Mouse (Mus musculus): ENCODE measurements around the gene Dpm3. TPM values are rescaled to one million over a fixed set of nuclear protein-coding genes. Genes with fewer than 3 reads are reported as not detected.
A peak's percentile ranks its signal among the peaks of the same experiment; 100 is the strongest.

The Dpm3 gene
- total and polyA plus RNA-seq, 2 experiments from 2014 or later = 97.8 to 347 TPM

- TF ChIP-seq CTCF (IDR thresholded peaks at IDR 0.05; ENCODE audit: low read depth) = peak; percentile 1; the same call in 1 of the 2 replicates
- ATAC-seq (peak; percentile 52), DNase-seq (ENCODE audit: low spot score) (peak; percentile 58)
- Histone ChIP-seq H3K4me2 (ENCODE audit: low read depth, low read length) (peak overlapping the region; percentile 89), H3K4me3 (ENCODE audit: low read length) (peak overlapping the region; percentile 49), H3K9ac (replicated peaks; ENCODE audit: low read length) (peak overlapping the region; percentile 57), H3K36me3 (ENCODE audit: insufficient read depth, low read length) (no peaks in the 10 kb centered on the region), H3K27me3 (ENCODE audit: insufficient read depth, low read length) (no peaks in the 10 kb centered on the region), H3K27ac (peak overlapping the region; percentile 73), H3K9me3 (ENCODE audit: low read length) (no peaks in the 10 kb centered on the region), H3K4me1 (ENCODE audit: insufficient read depth, low read length) (peaks cover 14% of the 10 kb centered on the region; the same call in 1 of the 2 replicates)
- WGBS = under 1% methylated on average over 28 of the region's 29 CpGs
Observed at GRCm38 (mm10) chr3:89280050-89280605, 21.0 kb downstream of the Dpm3 start.

- Histone ChIP-seq H3K9me3 (ENCODE audit: low read length) (no peaks in the 10 kb centered on the region), H3K27ac (peak within 1 kb of the TSS; percentile 58; the same call in 1 of the 2 replicates), H3K27me3 (ENCODE audit: insufficient read depth, low read length) (no peaks in the 10 kb centered on the region), H3K4me1 (ENCODE audit: insufficient read depth, low read length) (peaks cover 14% of the 10 kb centered on the region; the same call in 1 of the 2 replicates), H3K36me3 (ENCODE audit: insufficient read depth, low read length) (no peaks in the 10 kb centered on the region), H3K4me2 (ENCODE audit: low read depth, low read length) (peak within 1 kb of the TSS; percentile 89), H3K9ac (replicated peaks; ENCODE audit: low read length) (peak within 1 kb of the TSS; percentile 57), H3K4me3 (ENCODE audit: low read length) (peak within 1 kb of the TSS; percentile 49)
- DNase-seq (ENCODE audit: low spot score) = peak; percentile 52
- peak; percentile 33 for ATAC-seq
- TF ChIP-seq CTCF (IDR thresholded peaks at IDR 0.05; ENCODE audit: low read depth) = no peak; the same call in none of the 2 replicates
- WGBS = under 1% methylated on average over 52 of the region's 52 CpGs
Observed at GRCm38 (mm10) chr3:89280606-89281511, 21.7 kb downstream of the Dpm3 start, which contains the start of gene Efna1. Gene Efna1, minus strand, starts transcription at chr3:89281142.

DNA sequence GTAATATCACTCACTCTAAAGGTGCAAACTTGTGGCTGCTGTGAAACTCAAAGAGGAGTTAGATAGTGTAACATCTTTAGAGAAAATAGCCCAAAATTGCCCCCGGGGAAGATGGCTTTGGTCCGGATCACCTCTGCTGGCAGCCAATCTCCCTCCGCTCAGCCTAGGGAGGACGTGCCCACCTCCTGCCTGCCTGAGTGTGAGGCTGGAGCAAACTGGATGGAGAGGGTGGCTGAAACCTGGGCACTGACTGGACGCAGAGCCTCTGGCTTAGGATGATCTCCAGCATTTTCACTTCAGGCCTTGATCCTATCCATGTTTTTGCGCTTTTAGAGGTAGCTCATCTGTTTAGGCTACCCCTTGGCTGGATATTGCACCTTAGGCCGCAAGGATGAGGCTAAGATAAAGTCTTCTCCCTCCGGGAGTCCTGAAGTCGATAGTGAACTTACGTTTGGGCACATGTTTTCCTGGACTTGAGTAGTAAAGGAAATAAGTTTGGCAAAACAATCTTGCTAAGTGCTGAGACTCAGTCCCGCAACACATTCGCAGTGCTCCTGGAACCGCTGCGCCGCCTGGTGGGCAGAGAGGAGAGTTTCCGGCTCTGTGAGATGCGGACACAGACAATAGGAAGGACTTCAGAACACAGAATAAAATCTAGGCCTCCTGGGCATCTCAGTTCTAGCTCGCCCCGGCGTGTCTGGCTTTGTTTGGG is 22.6 kb downstream of the Dpm3 start:
- Histone ChIP-seq H3K27ac (no peak overlapping the region), H3K4me2 (ENCODE audit: low read depth, low read length) (peak overlapping the region; percentile 89), H3K36me3 (ENCODE audit: insufficient read depth, low read length) (no peaks in the 10 kb centered on the region), H3K9ac (replicated peaks; ENCODE audit: low read length) (no peak overlapping the region), H3K27me3 (ENCODE audit: insufficient read depth, low read length) (no peaks in the 10 kb centered on the region), H3K4me1 (ENCODE audit: insufficient read depth, low read length) (peaks cover 14% of the 10 kb centered on the region; the same call in 1 of the 2 replicates), H3K9me3 (ENCODE audit: low read length) (no peaks in the 10 kb centered on the region), H3K4me3 (ENCODE audit: low read length) (peak overlapping the region; percentile 49)
- DNase-seq (ENCODE audit: low spot score) (peak; percentile 91), ATAC-seq (no peak)
- 11% methylated on average over 20 of the region's 20 CpGs for WGBS
- peak; percentile 94 for TF ChIP-seq CTCF (IDR thresholded peaks at IDR 0.05; ENCODE audit: low read depth)

DNA sequence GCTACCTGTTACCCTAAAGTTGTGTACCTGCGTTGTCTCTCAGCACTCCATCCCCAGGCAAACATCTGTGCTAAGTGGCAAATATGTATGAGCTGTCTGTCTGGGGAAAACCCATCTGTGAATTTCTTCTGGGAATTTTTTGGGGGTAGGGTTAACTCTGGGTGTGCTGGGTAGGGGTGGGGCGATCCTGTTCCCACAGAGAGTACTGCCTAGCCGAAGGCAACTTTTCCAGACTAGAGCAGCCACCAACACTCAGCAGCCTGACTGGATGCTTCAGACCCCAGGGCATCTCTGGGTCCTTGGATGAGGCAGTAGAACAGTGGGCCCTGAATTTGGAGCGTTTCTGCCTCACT is 23.1 kb downstream of the Dpm3 start:
- H3K4me3 ChIP-seq (ENCODE audit: low read length) = no peak overlapping the region
- no peak overlapping the region for H3K27ac ChIP-seq
- DNase-seq (ENCODE audit: low spot score) (no peak), ATAC-seq (no peak)
- H3K27me3 ChIP-seq (ENCODE audit: insufficient read depth, low read length) = no peaks in the 10 kb centered on the region
- no peak overlapping the region for H3K9ac ChIP-seq (replicated peaks; ENCODE audit: low read length)
- no peaks in the 10 kb centered on the region for H3K36me3 ChIP-seq (ENCODE audit: insufficient read depth, low read length)
- H3K4me2 ChIP-seq (ENCODE audit: low read depth, low read length) = 0 out of 2 replicates have a peak overlapping the region, but pooled peaks have one; percentile 89
- no peaks in the 10 kb centered on the region for H3K9me3 ChIP-seq (ENCODE audit: low read length)
- 23% methylated on average over 4 of the region's 4 CpGs for WGBS
- TF ChIP-seq CTCF (IDR thresholded peaks at IDR 0.05; ENCODE audit: low read depth) = no peak
- peaks cover 14% of the 10 kb centered on the region; the same call in 1 of the 2 replicates for H3K4me1 ChIP-seq (ENCODE audit: insufficient read depth, low read length)

DNA sequence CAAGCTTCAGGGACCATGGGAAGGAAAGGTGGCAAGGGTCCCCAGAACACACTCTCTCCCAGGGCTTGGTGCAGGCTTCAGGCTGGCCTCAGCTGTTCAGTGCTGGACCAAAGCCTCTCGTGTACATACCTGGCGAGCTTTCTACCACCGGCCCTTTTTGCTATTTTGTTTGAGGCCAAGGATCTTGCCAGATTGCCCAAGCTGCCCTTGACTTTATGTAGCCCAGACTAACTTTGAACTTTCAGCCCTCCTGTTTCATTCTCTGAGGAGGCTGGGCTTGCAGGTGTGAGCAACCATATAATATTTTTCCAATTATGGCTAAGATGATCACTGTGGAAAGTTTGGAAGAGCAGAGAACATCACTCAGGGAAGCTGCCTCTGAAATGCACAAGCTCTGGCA is 25.1 kb downstream of the Dpm3 start:
- H3K9ac ChIP-seq (replicated peaks; ENCODE audit: low read length) = no peak overlapping the region
- H3K27ac ChIP-seq = no peak overlapping the region
- no peaks in the 10 kb centered on the region for H3K36me3 ChIP-seq (ENCODE audit: insufficient read depth, low read length)
- no peak overlapping the region for H3K4me3 ChIP-seq (ENCODE audit: low read length)
- H3K9me3 ChIP-seq (ENCODE audit: low read length) = no peaks in the 10 kb centered on the region
- no peaks in the 10 kb centered on the region for H3K27me3 ChIP-seq (ENCODE audit: insufficient read depth, low read length)
- H3K4me1 ChIP-seq (ENCODE audit: insufficient read depth, low read length) = peaks cover 8% of the 10 kb centered on the region; the same call in 1 of the 2 replicates
- H3K4me2 ChIP-seq (ENCODE audit: low read depth, low read length) = no peak overlapping the region
- ATAC-seq (no peak), DNase-seq (ENCODE audit: low spot score) (no peak)
- WGBS = 87% methylated on average over 3 of the region's 3 CpGs
- TF ChIP-seq CTCF (IDR thresholded peaks at IDR 0.05; ENCODE audit: low read depth) = no peak

GRCm38 (mm10) chr3:89285526-89285925 is 26.4 kb downstream of the Dpm3 start:
- no peak for TF ChIP-seq CTCF (IDR thresholded peaks at IDR 0.05; ENCODE audit: low read depth)
- 20% methylated on average over 2 of the region's 2 CpGs for WGBS

More at GRCm38 (mm10) chr3:89285526-89285925, 26.4 kb downstream of the Dpm3 start:
- no peaks in the 10 kb centered on the region for H3K36me3 ChIP-seq (ENCODE audit: insufficient read depth, low read length)
- no peak overlapping the region for H3K4me2 ChIP-seq (ENCODE audit: low read depth, low read length)
- H3K4me1 ChIP-seq (ENCODE audit: insufficient read depth, low read length) = no peaks in the 10 kb centered on the region
- H3K4me3 ChIP-seq (ENCODE audit: low read length) = no peak overlapping the region
- H3K9ac ChIP-seq (replicated peaks; ENCODE audit: low read length) = no peak overlapping the region
- H3K27me3 ChIP-seq (ENCODE audit: insufficient read depth, low read length) = no peaks in the 10 kb centered on the region
- H3K9me3 ChIP-seq (ENCODE audit: low read length) = no peaks in the 10 kb centered on the region
- DNase-seq (ENCODE audit: low spot score) (no peak), ATAC-seq (no peak)
- no peak overlapping the region for H3K27ac ChIP-seq

Data from hindbrain, postnatal 0 days (tissue).